Mouse (Mus musculus) heart, embryonic 11.5 days (tissue): Measurements from ENCODE around the gene Mif. TPM values are rescaled to one million over a fixed set of nuclear protein-coding genes. Genes with fewer than 3 reads are reported as not detected.

Experiments
- ATAC-seq: fragments of 200-750 bp; cut with Nextera tagmentation; replicated peaks from 2 replicates; pipeline ENCODE4 v1.8.0; 2017; ENCODE audit warnings: moderate library complexity; ENCODE audit not compliant: insufficient number of reproducible peaks, low FRiP score, low TSS enrichment
- H3K27ac ChIP-seq: fragments of 300-500 bp; sonication (generic); 2 replicates; pipeline ENCODE4 v1.5.1; 2014; ENCODE audit warnings: mild to moderate bottlenecking, low read depth, low read length
- H3K27me3 ChIP-seq: fragments of 300-500 bp; sonication (generic); 2 replicates; pipeline ENCODE4 v1.6.1; 2014; ENCODE audit warnings: mild to moderate bottlenecking, low read length, mixed read lengths; ENCODE audit not compliant: control insufficient read depth, insufficient read depth
- H3K36me3 ChIP-seq: fragments of 300-500 bp; sonication (generic); 2 replicates; pipeline ENCODE4 v1.6.1; 2014; ENCODE audit warnings: mild to moderate bottlenecking, low read length, moderate library complexity, mixed read lengths; ENCODE audit not compliant: control insufficient read depth, insufficient read depth
- H3K4me1 ChIP-seq: fragments of 300-500 bp; sonication (generic); 2 replicates; pipeline ENCODE4 v1.6.1; 2014; ENCODE audit warnings: low read length; ENCODE audit not compliant: control insufficient read depth, insufficient read depth
- H3K4me2 ChIP-seq: fragments of 300-500 bp; sonication (generic); 2 replicates; pipeline ENCODE4 v1.6.1; 2014; ENCODE audit warnings: mild to moderate bottlenecking, moderate library complexity
- H3K4me3 ChIP-seq: fragments of 300-500 bp; sonication (generic); 2 replicates; pipeline ENCODE4 v1.5.1; 2014; ENCODE audit warnings: low read depth, low read length
- H3K9ac ChIP-seq: fragments of 300-500 bp; sonication (generic); 2 replicates; pipeline ENCODE4 v1.6.1; 2014; ENCODE audit warnings: mild to moderate bottlenecking, low read depth, low read length, moderate library complexity
- H3K9me3 ChIP-seq: fragments of 300-500 bp; sonication (generic); replicated peaks from 2 replicates; pipeline ENCODE4 v1.6.1; 2016; ENCODE audit warnings: low read length; ENCODE audit not compliant: control insufficient read depth
- WGBS: fragments of 180-500 bp; shearing (Covaris S2); extraction: QIAGEN DNeasy Blood & Tissue Kit; methylation state at CpG from one replicate; pipeline ENCODE4 v1.1.7; 2014; ENCODE audit not compliant: insufficient replicate concordance; 5-methylcytosine and 5-hydroxymethylcytosine counted together
- polyA plus RNA-seq: library from polyadenylated mRNA; unstranded; fragments of >200 nt; fragmentation: Nextera tagmentation; extraction: Ambion mirVana; gene quantifications from 2 replicates; pipeline ENCODE4 v1.2.1, GENCODE M21; 2014

Mif gene
- polyA plus RNA-seq, 1 experiment from 2014 or later = 2,898 TPM

DNA sequence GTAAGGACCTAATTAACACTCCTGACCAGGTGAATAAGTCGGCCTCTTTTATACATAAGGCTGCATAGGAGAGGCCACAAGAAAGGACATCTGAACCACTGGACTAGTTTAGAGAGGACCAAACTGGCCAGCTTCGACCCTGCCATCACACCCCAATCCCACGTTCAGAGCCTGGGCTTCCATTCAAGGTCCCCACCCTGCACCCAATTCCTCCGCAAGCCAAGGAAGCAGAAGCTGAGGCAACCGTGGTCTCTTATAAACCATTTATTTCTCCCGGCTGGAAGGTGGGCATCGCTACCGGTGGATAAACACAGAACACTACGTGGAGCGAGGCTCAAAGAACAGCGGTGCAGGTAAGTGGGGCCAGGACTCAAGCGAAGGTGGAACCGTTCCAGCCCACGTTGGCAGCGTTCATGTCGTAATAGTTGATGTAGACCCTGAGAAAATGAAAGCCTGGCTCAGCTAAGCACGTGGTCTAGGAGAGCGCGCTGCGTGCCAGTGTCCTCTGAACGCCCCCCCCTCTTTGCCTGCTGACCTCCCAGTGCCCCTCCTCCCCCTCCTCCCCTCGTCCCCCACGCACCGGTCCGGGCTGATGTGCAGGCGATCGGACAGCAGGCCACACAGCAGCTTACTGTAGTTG, 813 bp downstream of the Mif start:
- peaks cover 7% of the 10 kb centered on the region for H3K36me3 ChIP-seq
- peak overlapping the region; percentile 96; the same call in 1 of the 2 replicates for H3K27ac ChIP-seq
- 2% methylated on average over 26 of the region's 27 CpGs for WGBS
- peak overlapping the region; percentile 88 for H3K4me2 ChIP-seq
- H3K9ac ChIP-seq = peak overlapping the region; percentile 94
- H3K4me1 ChIP-seq = peaks cover 26% of the 10 kb centered on the region
- no peaks in the 10 kb centered on the region for H3K27me3 ChIP-seq
- ATAC-seq = peak; percentile 65
- H3K9me3 ChIP-seq = no peaks in the 10 kb centered on the region
- peak overlapping the region; percentile 74 for H3K4me3 ChIP-seq

DNA sequence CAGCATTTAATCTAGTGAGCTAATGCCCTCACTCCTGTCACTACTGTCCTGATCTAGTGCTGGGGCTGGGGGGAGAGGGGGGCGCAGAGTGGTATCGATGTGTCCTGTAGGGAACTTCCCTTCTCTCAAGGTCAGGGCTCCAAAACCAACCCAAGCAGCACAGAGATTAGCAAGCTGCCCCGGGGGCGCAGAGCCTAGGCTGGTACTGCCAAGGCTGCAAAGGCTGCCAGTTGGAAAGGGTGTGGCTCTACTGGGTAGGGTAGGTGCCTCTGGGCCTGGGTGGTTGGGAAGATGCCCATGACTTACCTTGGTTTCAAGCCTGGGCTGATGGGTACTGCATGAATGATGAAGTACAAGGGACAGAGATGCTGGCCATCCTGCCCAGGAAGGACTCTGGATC, 2.4 kb downstream of the Mif start:
- Histone ChIP-seq H3K27ac (no peak overlapping the region), H3K4me2 (0 out of 2 replicates have a peak overlapping the region, but pooled peaks have one; percentile 88), H3K4me1 (peaks cover 26% of the 10 kb centered on the region), H3K27me3 (no peaks in the 10 kb centered on the region), H3K9ac (no peak overlapping the region), H3K4me3 (no peak overlapping the region), H3K9me3 (no peaks in the 10 kb centered on the region), H3K36me3 (peaks cover 7% of the 10 kb centered on the region)
- no peak for ATAC-seq
- WGBS = 88% methylated on average over 4 of the region's 4 CpGs

DNA sequence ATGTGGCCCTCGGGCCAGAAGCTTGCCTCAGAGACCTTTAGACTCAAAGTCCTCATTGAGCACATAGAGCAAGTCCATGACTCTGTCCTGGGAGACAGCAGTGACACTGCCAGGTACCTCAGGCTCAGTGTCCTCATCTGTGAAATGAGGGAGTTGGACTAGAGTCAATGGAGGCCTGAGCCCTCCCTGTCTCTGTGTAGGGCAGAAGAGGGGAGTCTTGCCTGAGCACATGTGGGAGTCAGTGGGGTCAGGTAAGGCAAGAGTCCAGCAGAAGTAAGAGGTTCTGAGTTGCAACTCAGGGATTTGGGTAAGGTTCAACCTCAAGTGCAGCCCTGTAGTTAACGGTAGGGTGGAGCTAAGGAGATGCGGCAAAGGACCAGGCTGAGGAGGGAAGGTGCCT, 3.1 kb downstream of the Mif start:
- Histone ChIP-seq H3K27ac (no peak overlapping the region), H3K4me2 (no peak overlapping the region), H3K4me1 (peaks cover 26% of the 10 kb centered on the region), H3K36me3 (peaks cover 7% of the 10 kb centered on the region), H3K9me3 (no peaks in the 10 kb centered on the region), H3K4me3 (no peak overlapping the region), H3K9ac (no peak overlapping the region), H3K27me3 (no peaks in the 10 kb centered on the region)
- WGBS = 73% methylated on average over 3 of the region's 3 CpGs
- no peak for ATAC-seq

DNA sequence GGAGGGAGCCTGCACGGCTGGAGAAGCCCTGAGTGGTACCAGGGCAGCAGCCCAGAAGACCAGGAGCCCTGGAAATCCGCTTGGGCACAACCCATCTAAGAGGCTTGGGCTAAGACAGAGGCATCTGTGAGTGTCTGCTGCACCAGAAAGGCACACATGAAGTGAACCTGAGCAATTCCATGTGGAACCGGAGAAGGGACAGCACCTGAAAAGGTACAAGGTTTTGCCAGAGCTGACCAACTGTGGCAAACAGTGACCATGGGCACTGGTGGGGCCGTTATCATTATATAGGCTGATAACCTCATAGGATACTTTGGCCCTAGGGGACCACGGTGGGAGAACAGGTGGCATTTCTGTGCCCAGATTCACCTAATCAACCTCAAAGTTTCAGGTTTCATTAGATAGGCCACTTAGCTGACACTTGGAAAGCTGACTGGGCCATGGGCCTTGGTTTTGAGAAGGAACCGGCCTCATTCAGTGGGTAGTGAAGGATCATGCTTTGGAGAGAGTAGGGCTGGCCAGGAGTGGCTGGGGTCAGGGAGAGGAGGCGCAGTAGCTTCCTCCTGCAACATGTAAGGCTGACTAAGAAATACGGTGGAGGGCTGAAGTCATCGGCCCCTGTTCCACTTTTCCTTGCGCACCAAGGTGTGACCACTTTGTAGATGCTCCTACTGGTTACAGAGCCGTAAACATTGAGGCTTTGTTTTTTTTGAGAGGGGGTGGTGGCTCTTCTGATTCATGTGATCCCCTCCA, 3.7 kb downstream of the Mif start:
- WGBS = 75% methylated on average over 11 of the region's 11 CpGs
- no peaks in the 10 kb centered on the region for H3K9me3 ChIP-seq
- peaks cover 7% of the 10 kb centered on the region for H3K36me3 ChIP-seq
- H3K4me2 ChIP-seq = no peak overlapping the region
- H3K4me3 ChIP-seq = no peak overlapping the region
- ATAC-seq = no peak
- no peaks in the 10 kb centered on the region for H3K27me3 ChIP-seq
- H3K9ac ChIP-seq = no peak overlapping the region
- no peak overlapping the region for H3K27ac ChIP-seq
- peaks cover 26% of the 10 kb centered on the region for H3K4me1 ChIP-seq

DNA sequence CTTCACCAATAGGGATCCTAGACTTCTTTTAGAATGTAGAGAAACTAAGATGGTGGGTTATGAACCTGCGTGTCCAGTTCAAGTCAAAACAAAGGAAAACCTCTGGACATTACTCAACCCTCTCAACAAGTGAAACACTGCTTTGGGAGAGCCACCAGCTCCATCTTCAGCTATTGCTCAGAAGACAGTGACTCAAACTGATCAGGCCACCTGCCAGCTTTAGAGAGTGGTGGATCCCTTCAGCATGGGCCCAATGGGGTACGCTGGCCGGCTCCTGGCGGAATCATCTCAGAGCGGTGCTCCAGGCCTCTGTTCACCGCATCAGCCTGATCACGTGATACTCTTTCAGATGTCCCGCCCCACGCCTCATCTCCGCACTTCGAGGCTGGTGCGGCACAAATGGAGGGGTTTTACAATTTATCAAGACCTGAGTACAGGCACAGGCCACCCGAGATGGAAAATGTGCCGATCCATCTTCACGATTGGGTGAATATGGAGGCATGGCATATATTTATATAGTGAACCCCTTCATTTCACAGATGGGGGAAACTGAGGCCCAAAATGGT, 4.5 kb downstream of the Mif start:
- Histone ChIP-seq H3K4me3 (no peak overlapping the region), H3K4me1 (peaks cover 18% of the 10 kb centered on the region), H3K4me2 (no peak overlapping the region), H3K36me3 (peaks cover 7% of the 10 kb centered on the region), H3K27me3 (no peaks in the 10 kb centered on the region), H3K9ac (no peak overlapping the region), H3K27ac (no peak overlapping the region), H3K9me3 (no peaks in the 10 kb centered on the region)
- no peak for ATAC-seq
- WGBS = 87% methylated on average over 15 of the region's 15 CpGs

DNA sequence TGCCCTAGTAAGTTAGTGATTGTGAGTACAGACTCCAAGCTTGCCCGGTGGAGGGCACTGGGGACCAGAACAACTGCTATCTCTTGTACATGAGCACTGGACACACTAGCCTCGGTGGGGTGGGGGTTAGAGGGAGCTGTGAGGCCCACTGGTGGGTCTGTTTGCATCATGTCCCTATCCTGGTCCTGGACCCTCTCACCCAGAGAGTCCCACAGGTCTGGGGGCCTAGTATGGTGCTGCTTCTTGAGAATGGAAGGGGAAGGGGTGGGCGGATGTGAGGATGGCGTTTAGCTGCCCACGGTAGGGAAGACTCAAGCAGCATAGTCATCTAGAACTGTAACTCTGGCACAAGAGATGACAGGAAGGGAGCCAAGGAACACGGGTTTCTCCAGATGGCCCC, 5.2 kb downstream of the Mif start:
- Histone ChIP-seq H3K27ac (no peak overlapping the region), H3K4me1 (peaks cover 14% of the 10 kb centered on the region), H3K4me2 (no peak overlapping the region), H3K27me3 (no peaks in the 10 kb centered on the region), H3K9ac (no peak overlapping the region), H3K9me3 (no peaks in the 10 kb centered on the region), H3K4me3 (no peak overlapping the region), H3K36me3 (peaks cover 7% of the 10 kb centered on the region)
- 81% methylated on average over 6 of the region's 6 CpGs for WGBS
- ATAC-seq = no peak

DNA sequence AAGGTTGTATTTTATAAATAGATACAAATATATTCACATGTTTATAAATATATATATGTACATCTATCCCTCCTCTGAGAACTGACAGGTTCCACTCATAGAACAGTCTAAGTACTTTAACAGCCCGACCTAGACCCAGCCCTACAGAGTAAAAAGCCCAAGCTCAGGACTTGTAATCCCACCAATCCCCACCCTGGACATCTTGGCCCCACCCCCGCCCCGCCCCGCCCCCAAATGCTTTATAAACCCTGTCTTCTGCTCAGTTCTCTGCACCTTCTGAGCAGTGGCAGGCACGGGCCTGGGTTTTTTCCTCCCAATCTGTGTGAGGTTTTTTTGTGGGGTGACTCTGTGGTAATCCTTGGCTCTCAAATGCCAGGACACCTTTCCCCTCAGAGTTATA, 5.9 kb downstream of the Mif start:
- Histone ChIP-seq H3K27ac (no peak overlapping the region), H3K4me3 (no peak overlapping the region), H3K27me3 (no peaks in the 10 kb centered on the region), H3K4me2 (no peak overlapping the region), H3K4me1 (peaks cover 14% of the 10 kb centered on the region), H3K9ac (no peak overlapping the region), H3K36me3 (peaks cover 7% of the 10 kb centered on the region), H3K9me3 (no peaks in the 10 kb centered on the region)
- WGBS = 50% methylated on average over 5 of the region's 5 CpGs
- ATAC-seq = no peak

DNA sequence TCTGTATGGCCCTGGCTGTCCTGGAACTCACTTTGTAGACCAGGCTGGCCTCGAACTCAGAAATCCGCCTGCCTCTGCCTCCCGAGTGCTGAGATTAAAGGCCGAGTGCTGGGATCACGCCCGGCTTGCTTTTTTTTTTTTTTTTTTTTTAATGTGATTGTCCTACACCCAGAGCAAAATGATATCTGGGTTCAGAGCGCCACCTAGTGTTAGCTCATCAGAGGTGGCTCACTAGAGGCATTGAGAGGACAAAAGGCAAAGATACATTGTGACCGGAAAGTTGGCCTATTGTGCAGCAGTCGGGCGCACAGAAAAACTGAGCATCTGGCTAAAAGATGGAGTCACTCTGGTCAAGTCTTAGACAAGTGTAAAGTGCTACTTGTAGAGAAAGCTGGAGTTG, 6.6 kb downstream of the Mif start:
- peaks cover 8% of the 10 kb centered on the region for H3K4me1 ChIP-seq
- no peak for ATAC-seq
- H3K27me3 ChIP-seq = no peaks in the 10 kb centered on the region
- no peak overlapping the region for H3K27ac ChIP-seq
- 32% methylated on average over 10 of the region's 10 CpGs for WGBS
- H3K9ac ChIP-seq = no peak overlapping the region
- H3K4me2 ChIP-seq = no peak overlapping the region
- H3K9me3 ChIP-seq = no peaks in the 10 kb centered on the region
- H3K36me3 ChIP-seq = peaks cover 7% of the 10 kb centered on the region
- H3K4me3 ChIP-seq = no peak overlapping the region
